Mouse (Mus musculus) CD8-positive naive resting alpha-beta T cell, adult 2 months (primary cell): ENCODE measurements around the gene 5730596B20Rik.

Experiments used
- DNase-seq, 2 experiments: peaks; one replicate each; pipeline ENCODE4 v3.0.0; 2022; ENCODE audit warnings: low read depth in 2 of 2, low spot score in 2 of 2

Gene 5730596B20Rik

GRCm38 (mm10) chr6:52174968-52175751 lies 2.1 kb upstream of the 5730596B20Rik start:
- no peak for DNase-seq

- no peak for DNase-seq
These were observed 1.4 kb upstream of the 5730596B20Rik start for GRCm38 (mm10) chr6:52175864-52176263.

- no peak for DNase-seq
These were observed 907 bp upstream of the 5730596B20Rik start for GRCm38 (mm10) chr6:52176391-52176790.

GRCm38 (mm10) chr6:52177806-52178205 lies 508 bp downstream of the 5730596B20Rik start:
- DNase-seq, result no peak

GRCm38 (mm10) chr6:52178918-52179665 lies 1.8 kb downstream of the 5730596B20Rik start:
- no peak for DNase-seq

GRCm38 (mm10) chr6:52179690-52180089 lies 2.4 kb downstream of the 5730596B20Rik start:
- DNase-seq, result no peak

GRCm38 (mm10) chr6:52180213-52180710 lies 3.0 kb downstream of the 5730596B20Rik start:
- DNase-seq, result no peak

GRCm38 (mm10) chr6:52180726-52181125 lies 3.4 kb downstream of the 5730596B20Rik start:
- DNase-seq, result no peak

GRCm38 (mm10) chr6:52182030-52182429 lies 4.7 kb downstream of the 5730596B20Rik start:
- no peak for DNase-seq

GRCm38 (mm10) chr6:52182793-52183192 lies 5.5 kb downstream of the 5730596B20Rik start:
- DNase-seq, result no peak

- no peak for DNase-seq
These were observed 6.2 kb downstream of the 5730596B20Rik start for GRCm38 (mm10) chr6:52183311-52184080.

GRCm38 (mm10) chr6:52184668-52185067 lies 7.4 kb downstream of the 5730596B20Rik start:
- no peak for DNase-seq

GRCm38 (mm10) chr6:52185222-52185621 lies 7.9 kb downstream of the 5730596B20Rik start:
- DNase-seq, result no peak

GRCm38 (mm10) chr6:52185834-52186233 lies 8.5 kb downstream of the 5730596B20Rik start:
- DNase-seq, result no peak

GRCm38 (mm10) chr6:52186500-52186899 lies 9.2 kb downstream of the 5730596B20Rik start:
- no peak for DNase-seq

- DNase-seq, result no peak
These were observed 11.9 kb downstream of the 5730596B20Rik start for GRCm38 (mm10) chr6:52189172-52189591.

GRCm38 (mm10) chr6:52189909-52190308 lies 12.6 kb downstream of the 5730596B20Rik start:
- no peak for DNase-seq

- DNase-seq, result no peak
These were observed 13.1 kb downstream of the 5730596B20Rik start for GRCm38 (mm10) chr6:52190410-52190809.

- DNase-seq, result no peak
These were observed 13.9 kb downstream of the 5730596B20Rik start, which contains the start of gene Hoxa4 for GRCm38 (mm10) chr6:52190906-52191810. Hoxa4 (minus strand) TSS chr6:52191753.
